Mouse (Mus musculus): Measurements from ENCODE around the gene Chn2.

DNA sequence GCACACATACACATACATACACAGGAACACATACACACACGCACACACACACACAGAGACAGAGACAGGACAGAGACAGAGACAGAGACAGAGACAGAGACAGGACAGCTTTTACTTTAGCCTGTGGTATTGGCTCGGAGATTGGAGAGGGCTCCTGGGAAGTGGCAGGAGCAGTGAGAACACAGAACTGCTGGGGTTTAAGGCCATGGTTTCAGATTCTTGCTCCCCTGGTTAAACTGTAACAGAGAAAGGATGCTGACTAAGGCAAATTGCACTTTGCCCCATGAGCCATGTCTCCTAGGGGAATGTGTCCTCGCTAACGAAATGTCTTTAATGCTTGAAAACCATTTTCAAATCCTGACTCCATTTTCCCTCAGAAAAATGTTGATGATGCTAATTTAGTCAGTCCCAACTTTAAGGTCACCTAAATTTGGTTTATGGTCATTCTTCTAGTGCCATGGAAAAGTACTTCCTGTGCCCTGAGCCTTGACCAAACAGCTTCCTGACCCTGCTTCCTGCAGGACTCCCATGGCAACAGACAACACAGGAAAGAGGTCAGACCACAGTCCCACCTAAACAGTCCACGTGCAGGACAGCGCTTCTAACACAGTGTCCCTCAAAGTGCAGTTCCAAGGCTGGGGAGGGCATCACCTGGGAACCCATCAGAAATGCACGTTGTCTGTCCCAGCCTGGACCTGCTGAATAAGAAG is 163.1 kb downstream of the Chn2 start:
- TF ChIP-seq CTCF (conservative IDR thresholded peaks at IDR 0.05 in 1 of 2, IDR thresholded peaks at IDR 0.05 in 1 of 2; ENCODE audit: low read depth in 2 of 2, low read length in 2 of 2) (no peak), POLR2A (IDR thresholded peaks at IDR 0.05; ENCODE audit: low read depth, low read length) (no peak), CHD1 (IDR thresholded peaks at IDR 0.05; ENCODE audit: low read depth, low read length) (no peak), NRF1 (IDR thresholded peaks at IDR 0.05; ENCODE audit: low read depth, low read length) (no peak), SMC3 (IDR thresholded peaks at IDR 0.05; ENCODE audit: low read depth, low read length) (no peak), EP300 (IDR thresholded peaks at IDR 0.05; ENCODE audit: low read length) (no peak), UBTF (IDR thresholded peaks at IDR 0.05; ENCODE audit: low read depth, low read length) (no peak)
